Mouse (Mus musculus) frontal cortex, adult 2 months (tissue): Measurements from ENCODE around the gene Olfr482. TPM values are rescaled to one million over a fixed set of nuclear protein-coding genes. Genes with fewer than 3 reads are reported as not detected.

Experiments
- DNase-seq, 2 experiments: peaks; one replicate each; pipeline ENCODE4 v3.0.0; 2022; ENCODE audit warnings: low spot score in 1 of 2; ENCODE audit errors: extremely low spot score in 1 of 2
- polyA plus RNA-seq: library from polyadenylated mRNA; depleted of rRNA; stranded (reverse); fragments of >200 nt; gene quantifications from 2 replicates; pipeline ENCODE4 v1.2.3, GENCODE M21; 2012; rRNA removed

Gene Olfr482
- 0.04 TPM in 1 of 2 replicates, not detected in the other for polyA plus RNA-seq

DNA sequence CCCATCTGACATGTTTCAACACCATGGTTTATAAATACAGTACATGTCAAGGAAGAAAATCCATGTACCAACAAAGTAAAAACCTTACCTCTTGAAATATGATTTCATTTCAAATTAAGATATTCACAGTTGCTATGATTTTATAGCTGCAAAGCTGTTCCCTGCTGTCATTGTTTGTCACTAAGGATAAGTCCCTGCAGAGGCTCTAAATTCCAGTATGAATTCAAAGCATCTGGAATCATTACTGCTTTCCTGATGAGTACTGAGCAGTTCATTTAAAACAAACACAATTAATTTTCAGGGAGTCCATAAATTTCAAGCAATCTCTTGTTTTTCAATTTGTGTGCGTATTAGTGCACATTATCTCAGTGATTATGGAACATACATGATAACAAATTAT lies at the start of gene Olfr482:
Olfr482 (minus strand) TSS at position 101 of the 400 bp plus-strand sequence.
- DNase-seq, result no peak

DNA sequence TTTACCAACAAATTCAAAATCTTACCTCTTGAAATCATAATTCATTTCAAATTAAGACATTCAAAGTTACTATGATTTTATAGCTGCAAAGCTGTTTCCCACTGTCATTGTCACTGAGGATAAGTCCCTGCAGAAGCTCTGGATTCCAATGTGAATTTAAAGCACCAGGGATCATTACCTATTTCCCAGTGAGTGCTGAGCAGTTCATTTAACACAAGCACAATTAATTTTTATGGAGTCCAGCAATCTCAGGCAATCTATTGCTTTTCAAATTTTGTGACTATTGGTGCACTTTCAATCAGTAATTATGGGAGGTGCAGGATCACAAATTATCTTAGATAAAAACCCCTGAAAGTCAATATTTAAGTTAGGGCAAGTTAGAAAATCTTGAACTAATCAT lies 30.0 kb upstream of the Olfr482 start, which contains the start of gene Olfr484:
Olfr484 (minus strand) TSS at position 101 of the 400 bp plus-strand sequence.
- no peak for DNase-seq

DNA sequence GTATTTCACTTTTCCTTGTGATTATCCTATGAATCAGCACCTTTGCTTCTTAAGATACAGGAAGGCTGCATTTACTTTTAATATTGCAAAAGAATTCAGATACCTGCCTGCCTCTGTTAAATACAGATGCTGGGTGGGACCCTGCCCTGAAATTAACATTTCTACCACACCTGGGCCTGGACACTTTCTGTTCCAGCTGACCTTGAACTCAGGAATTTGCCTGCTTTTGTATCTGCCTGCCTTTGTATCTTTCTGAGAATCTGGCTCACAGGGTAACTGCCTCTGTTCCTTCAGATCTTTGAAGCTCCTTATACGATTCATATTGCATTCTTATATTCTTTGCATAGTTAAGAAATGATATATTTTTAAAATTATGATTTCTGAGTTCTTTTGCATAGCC lies 24.0 kb upstream of the Olfr482 start:
- no peak for DNase-seq

DNA sequence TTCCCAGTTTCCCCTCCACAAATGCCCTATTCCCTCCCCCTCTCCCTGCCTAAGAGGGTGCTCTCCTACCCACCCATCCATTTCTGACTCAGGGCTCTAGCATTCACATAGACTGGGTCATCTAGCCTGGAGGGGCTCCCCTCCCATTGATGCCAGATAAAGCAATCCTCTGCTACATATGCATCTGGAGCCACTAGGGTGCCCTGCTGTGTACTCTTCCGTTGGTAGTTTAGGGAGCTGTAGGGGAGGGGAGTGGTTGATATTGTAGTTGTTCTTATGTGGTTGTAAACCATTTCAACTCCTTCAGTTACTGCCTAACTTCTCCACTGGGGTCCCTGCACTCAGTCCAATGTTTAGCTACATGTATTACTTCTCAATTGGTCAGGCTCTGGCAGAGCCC lies 23.3 kb upstream of the Olfr482 start:
- DNase-seq, result no peak

DNA sequence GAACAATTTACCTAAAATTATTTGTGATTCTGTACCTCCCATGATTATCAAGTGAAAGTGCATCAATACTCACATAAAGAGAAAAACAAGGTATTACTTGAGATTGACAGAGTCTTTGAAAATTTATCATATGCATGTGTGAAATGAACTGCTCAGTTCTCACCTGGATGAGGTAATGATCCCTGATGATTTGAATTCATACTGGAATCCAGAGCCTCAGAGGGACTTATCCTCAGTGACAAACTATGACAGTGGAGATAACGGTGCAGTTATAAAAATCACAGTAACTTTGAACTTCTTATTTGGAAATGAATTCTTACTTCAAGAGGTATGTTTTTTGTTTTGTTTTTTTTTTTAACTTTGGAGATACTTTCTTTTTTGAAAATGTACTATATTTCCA lies 3.2 kb upstream of the Olfr482 start, which contains the start of gene Olfr483:
Olfr483 (plus strand) TSS at position 301 of the 400 bp plus-strand sequence.
- no peak for DNase-seq

DNA sequence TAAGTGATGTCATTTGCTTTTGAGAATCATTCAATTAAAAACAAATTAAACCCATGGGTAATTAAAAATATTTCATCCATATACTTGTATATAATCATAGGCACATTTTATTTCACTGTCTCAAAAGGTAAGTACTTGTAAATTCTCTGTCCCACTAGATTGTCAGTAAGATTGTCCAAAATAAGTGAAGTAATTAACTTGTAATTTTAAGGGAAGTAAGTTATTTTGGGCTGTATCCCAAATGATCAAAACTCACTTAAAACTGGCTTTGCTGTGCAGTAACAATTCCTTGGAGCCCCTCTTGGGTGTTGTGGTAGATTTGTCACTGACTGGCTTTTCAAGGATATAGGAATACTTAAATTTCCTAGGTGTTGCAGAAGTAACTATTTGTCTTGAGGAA lies 17.8 kb downstream of the Olfr482 start, which contains the start of gene Olfr481:
Olfr481 (plus strand) TSS at position 301 of the 400 bp plus-strand sequence.
- DNase-seq, result no peak

DNA sequence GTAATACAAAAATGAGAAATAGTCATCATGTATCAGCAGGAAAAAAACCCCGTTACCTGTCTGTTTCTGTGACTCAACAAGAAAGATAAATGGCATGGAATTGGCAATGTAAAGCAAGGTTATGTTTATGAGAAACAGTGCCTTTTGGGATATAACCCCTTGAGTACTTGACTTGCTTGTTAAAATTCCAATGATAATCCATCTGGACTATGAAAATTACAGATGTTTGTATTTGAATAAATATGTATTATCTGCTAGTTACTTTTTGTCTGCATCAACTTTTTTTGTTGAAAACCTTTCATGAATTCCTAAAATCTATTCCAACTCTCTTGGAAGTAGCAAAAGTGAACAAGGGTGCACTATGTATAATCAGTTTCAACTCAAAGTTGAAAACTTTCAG lies 30.1 kb downstream of the Olfr482 start, which contains the start of gene Olfr480:
Olfr480 (minus strand) TSS at position 101 of the 400 bp plus-strand sequence.
- no peak for DNase-seq

DNA sequence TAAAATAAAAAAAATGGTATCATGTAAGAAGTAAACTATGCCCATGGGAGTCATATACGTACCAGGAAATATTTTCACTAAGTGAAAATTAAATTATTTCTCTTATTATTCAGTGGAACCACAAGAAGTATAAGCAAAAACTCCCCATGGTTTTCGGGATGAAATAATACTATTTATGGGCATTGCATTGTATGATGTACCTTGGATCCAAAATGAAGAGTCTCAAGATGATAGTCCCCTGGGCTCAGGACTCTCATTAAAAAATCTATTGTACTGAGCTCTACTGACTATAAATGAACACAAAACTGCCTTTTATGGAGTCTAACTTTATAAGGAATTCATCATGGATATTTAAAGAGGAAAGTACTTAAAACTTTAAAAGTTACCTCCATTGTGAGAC lies 47.0 kb downstream of the Olfr482 start, which contains the start of gene Olfr479:
Olfr479 (plus strand) TSS at position 301 of the 400 bp plus-strand sequence.
- no peak for DNase-seq

Other genes with a start within 250 kb of the Olfr482 start
- gene Olfr472, start 199.7 kb downstream of the Olfr482 start, polyA plus RNA-seq, result not detected in 2 replicates
- gene Olfr473, start 167.1 kb downstream of the Olfr482 start, polyA plus RNA-seq, result not detected in 2 replicates
- gene Olfr474, start 142.9 kb downstream of the Olfr482 start, polyA plus RNA-seq, result not detected in 2 replicates
- not detected in 2 replicates for gene Olfr476, start 132.8 kb downstream of the Olfr482 start, polyA plus RNA-seq
- not detected in 2 replicates for gene Olfr477, start 110.9 kb downstream of the Olfr482 start, polyA plus RNA-seq
- gene Olfr478, start 63.6 kb downstream of the Olfr482 start, polyA plus RNA-seq, result not detected in 2 replicates
- not detected in 2 replicates for gene Olfr479, start 46.9 kb downstream of the Olfr482 start, polyA plus RNA-seq
- not detected in 2 replicates for gene Olfr480, start 30.2 kb downstream of the Olfr482 start, polyA plus RNA-seq
- not detected in 2 replicates for gene Olfr481, start 17.7 kb downstream of the Olfr482 start, polyA plus RNA-seq
- not detected in 2 replicates for gene Olfr483, start 3.3 kb upstream of the Olfr482 start, polyA plus RNA-seq
- not detected in 2 replicates for gene Olfr484, start 29.9 kb upstream of the Olfr482 start, polyA plus RNA-seq
- not detected in 2 replicates for gene Olfr485, start 62.3 kb upstream of the Olfr482 start, polyA plus RNA-seq
- gene Olfr486, start 75.2 kb upstream of the Olfr482 start, polyA plus RNA-seq, result not detected in 2 replicates
- gene Olfr487, start 117.0 kb upstream of the Olfr482 start, polyA plus RNA-seq, result not detected in 2 replicates
- gene Olfr488, start 160.8 kb upstream of the Olfr482 start, polyA plus RNA-seq, result not detected in 2 replicates
- gene Olfr490, start 191.3 kb upstream of the Olfr482 start, polyA plus RNA-seq, result not detected in 2 replicates
- not detected in 2 replicates for gene Olfr491, start 215.9 kb upstream of the Olfr482 start, polyA plus RNA-seq
- not detected in 2 replicates for gene Olfr492, start 226.1 kb upstream of the Olfr482 start, polyA plus RNA-seq
- gene Olfr493, start 249.4 kb upstream of the Olfr482 start, polyA plus RNA-seq, result not detected in 2 replicates